Mouse (Mus musculus): ENCODE measurements around the gene Dapk2. TPM values are rescaled to one million over a fixed set of nuclear protein-coding genes. Genes with fewer than 3 reads are reported as not detected.

Dapk2 gene
- total RNA-seq, 2 experiments from 2014 or later, result 1.6 to 2.6 TPM

DNA sequence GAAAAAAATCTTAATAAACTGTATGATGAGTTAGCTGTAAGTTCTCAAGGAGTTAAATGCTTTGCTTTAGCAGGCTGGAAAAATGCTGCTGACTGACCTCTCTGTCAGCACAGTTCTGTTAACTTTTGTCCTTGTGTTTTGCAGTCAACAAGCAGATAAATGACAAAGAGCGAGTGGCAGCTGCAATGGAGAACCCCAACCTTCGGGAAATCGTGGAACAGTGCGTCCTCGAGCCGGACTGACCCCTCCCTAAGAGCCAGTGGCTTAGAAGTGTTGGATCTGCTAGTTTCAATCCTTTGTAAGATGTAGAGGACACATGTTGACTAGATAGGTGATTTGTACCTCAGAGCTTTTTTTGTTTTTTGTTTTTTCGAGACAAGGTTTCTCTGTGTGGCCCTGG, 19.8 kb upstream of the Dapk2 start:
- ATAC-seq (ENCODE audit: poor library complexity, severe bottlenecking), result no peak

DNA sequence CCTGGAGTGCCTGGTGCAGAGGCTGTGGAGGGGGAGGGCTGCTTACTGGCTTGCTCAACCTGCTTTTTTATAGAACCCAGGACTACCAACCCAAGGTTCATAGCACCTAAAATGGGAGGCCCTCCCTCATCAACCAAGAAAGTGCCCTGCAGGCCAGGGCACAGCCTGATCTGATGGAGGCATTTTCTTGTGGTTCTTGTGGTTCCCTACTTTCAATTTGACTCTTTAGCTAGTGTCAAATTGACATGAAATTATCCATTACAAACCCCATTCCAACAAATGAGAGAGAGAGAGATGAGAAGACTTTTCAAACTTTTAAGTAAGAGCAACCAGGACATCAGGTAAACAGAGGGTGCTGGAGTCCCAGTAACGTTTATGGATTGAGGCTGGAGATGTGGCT, 15.8 kb upstream of the Dapk2 start:
- ATAC-seq (ENCODE audit: poor library complexity, severe bottlenecking), result no peak

DNA sequence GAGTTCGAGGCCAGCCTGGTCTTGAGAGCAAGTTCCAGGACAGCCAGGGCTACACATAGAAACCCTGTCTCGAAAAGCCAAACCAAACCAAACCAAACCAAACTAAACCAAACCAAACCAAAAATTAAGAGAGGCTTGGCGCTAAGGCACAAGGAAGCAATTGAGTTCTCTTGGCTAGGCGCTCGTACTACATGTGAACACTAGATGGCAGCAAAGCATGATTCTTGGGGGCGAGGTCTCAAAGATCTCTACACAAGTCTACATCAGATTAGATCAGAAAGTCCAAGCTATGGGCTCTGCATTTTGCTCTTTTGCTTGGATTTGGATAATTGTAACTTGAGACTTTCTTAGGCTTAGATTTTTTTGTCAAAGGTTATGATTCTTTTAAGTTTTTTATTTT, 13.8 kb upstream of the Dapk2 start:
- ATAC-seq (ENCODE audit: poor library complexity, severe bottlenecking), result peak; percentile 88

DNA sequence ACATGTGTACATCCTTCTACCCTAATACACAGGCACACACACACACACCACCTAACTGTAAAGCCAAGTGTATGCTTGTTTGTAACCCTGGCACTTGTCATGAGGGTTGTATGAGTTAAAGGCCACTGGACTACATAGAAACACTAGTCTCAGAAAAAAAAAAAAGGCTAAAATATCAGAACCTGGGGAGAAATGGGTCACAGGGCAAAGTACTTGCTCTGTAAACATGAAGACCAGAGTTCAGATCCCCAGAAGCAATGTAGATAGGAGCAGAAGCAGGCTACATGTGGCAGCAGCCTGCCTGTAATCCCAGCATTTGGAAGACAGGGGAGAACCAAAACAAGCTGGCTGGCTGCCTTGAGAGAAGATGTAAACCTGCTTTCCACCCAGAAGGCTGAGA, 11.9 kb upstream of the Dapk2 start:
- no peak for ATAC-seq (ENCODE audit: poor library complexity, severe bottlenecking)

DNA sequence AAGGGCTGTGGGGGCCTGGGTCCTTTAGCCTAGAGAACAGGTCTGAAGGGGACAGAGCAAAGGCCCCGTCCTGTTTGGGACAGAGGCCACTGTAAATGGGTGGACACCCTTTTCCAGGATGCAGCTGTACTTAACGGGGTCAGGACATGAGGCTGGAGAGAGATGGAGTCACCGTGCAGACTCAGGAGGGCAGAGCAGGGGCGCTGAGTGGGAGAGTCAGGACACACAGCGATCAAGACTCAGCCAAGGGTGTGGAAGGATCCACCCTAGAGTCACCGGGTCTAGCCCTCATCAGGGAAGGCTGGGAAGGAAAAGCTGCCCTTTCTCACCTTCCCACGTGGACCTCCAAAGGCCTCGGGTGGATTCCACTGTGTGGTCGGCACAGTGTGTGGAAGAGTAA, 6.0 kb upstream of the Dapk2 start:
- ATAC-seq (ENCODE audit: poor library complexity, severe bottlenecking), result no peak

DNA sequence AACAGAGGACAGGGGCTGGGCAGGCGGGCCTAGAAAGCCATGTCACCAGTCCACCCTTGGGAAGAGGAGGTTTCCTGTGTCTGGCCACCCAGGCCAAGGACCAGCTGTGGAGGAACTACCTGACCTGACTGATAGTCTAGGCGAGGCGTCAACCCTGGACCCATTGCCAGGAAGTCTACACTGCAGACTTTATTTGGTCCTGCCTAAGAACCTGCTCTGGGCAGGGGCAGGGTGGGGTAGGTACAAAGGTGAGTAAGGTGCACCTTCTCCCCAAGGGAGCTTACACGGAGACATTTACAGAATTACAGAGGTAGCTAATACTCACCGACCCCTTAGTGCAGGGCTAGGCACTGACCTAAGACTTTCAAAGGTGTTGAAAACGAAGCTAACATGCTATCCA, 4.4 kb upstream of the Dapk2 start:
- no peak for ATAC-seq (ENCODE audit: poor library complexity, severe bottlenecking)

DNA sequence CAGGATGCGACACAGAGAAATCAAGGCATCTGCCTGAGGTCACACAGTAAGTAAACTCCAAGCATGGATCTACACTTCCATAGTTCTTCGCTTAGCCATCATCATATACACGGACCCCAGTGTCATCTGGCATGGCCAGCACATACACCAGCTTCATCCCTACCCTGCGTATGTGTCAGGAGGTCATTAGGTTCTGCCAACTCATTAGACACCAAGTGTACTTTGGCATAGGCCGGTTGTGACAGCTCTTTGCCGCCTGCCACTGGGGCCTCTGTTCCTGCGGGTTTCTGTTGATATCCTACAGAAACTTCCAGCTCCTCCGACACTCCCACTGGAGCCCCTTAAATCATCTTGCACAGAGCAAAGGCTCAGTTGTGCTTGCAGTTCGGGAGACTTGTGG, 4.0 kb upstream of the Dapk2 start:
- no peak for ATAC-seq (ENCODE audit: poor library complexity, severe bottlenecking)

DNA sequence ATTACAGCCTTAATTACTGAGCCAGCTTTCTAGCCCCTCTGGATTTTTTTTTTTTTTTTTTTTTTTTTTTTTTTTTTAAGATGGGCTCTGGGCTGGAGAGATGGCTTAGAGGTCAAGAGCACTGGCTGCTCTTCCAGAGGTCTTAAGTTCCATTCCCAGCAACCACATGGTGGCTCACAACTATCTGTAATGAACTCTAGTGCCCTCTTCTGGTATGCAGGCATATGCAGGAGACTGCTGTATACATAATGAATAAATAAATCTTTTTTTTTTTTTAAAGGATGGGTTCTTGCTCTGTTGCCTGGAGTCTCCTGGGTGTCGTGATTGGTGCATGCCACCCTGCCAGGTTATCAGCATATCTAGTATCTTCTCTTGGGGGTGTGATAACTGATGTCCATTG, 2.5 kb upstream of the Dapk2 start:
- no peak for ATAC-seq (ENCODE audit: poor library complexity, severe bottlenecking)

DNA sequence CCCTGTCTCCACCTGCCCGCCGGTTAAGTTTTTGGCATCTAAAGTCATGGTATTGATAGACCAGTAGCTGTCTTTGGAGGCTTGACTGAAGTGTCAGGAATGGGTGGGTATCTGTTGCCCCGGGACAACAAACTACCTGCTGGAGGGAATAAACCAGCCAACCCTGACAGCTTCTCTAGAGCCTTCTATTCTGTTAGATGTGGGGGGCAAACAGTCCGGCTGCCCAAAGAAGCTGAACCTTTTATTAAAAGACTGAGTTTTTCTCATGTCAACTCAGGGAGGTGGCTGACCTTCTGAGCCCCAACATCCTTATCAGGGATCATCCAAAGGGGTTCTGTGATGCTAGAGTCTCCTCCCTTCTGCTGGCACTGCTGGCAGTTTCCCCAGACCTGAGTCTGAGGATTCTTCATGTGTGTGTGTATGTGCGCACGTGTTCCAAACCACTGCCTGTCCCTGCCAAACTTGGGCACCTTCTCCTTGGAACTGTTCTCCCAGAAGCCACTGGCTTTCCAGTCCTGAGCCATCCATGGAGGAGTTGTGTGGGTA, 935 bp downstream of the Dapk2 start:
- no peak for ATAC-seq (ENCODE audit: poor library complexity, severe bottlenecking)

DNA sequence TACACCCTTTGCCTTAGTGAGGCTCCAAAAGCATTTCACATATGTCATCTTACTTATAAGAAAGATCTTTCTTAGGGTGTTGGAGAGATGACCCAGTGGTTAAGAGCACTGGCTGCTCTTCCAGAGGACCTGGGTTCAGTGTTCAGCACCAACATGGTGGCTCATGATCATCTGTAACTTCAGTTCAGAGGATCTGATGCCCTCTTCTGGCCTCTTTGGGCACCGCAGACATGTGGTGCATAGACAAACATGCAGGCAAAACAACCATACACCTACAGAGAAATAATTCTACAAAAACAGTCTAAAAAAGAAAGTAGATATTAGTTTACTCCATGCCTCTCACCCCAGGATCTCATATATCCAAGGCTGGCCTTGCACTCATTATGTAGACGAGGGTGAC, 2.1 kb downstream of the Dapk2 start:
- ATAC-seq (ENCODE audit: poor library complexity, severe bottlenecking), result no peak

DNA sequence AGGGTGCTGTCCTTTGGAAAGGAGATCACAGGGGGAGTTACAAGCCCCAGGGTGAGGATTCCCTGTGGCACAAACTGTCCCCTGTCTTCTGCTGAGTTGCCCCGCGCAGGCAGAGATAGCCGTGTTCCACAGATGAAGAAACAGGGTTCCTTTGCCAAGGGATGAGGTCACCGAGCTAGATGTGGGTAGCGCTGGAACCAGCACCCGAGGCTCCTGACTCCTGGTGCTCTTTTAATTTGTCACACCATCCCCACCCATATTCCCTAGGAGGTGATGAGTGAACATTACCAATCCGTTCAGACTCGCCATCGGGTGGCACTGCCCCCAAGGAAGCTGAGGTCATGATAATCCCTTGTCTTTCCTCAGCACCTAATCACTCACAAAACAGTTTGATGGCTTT, 5.0 kb downstream of the Dapk2 start:
- ATAC-seq (ENCODE audit: poor library complexity, severe bottlenecking), result no peak

DNA sequence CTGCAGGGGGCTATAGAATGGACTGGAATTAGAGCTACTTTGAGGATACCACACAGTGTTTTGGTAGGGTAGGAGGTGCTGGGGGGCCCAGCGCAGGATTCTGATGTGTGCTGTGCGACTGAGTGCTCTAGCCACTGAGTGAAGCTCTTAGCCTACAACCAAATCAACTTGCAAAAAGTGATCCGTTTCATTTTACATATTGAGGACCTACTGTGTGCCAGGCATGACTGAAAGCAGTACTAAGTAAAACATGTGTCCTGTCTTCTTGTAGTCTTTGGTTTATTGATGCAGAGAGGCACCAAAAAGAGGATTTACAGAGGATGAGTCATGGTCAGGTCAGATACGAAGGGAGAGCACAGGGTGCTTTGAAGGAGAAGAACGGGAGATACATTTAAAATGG, 9.2 kb downstream of the Dapk2 start:
- ATAC-seq (ENCODE audit: poor library complexity, severe bottlenecking), result no peak

DNA sequence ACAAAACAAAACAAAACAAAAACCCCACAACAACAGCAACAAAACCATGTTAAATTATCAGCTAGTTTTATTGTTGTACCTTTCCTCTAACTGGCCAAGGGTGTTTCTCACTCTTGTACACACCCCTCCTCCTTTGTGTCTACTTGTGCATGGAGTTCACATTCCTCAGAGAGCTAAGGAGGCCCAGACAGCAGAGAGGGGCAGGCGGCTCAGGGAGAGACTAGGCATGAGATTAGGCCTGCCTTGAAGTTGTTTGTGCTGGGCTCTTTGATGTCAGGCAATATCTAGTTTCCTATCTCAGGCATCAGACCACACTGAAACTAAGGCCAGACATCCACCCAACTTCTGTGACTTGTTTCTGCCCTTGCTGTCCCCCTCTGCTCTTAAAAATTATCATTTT, 10.2 kb downstream of the Dapk2 start:
- no peak for ATAC-seq (ENCODE audit: poor library complexity, severe bottlenecking)

DNA sequence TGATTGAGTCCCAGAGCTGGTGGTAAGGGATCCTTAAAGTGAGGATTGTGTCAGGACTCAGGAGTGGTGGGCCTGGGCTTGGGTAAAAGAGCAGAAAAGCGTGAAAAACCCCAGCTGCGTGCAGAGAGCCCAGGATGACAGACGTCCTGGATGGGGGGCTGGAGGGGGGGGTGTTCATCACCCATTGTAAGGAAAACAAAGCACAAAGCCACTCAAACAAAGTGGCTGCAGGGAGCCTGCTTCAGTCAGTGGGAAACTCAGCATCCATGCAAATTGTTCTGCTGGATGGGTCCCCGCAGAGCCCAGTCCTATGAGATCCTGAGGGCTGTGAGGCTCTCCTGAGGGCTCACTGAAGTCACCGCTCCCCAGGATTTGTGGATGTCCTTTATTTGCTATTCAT, 12.5 kb downstream of the Dapk2 start:
- no peak for ATAC-seq (ENCODE audit: poor library complexity, severe bottlenecking)

DNA sequence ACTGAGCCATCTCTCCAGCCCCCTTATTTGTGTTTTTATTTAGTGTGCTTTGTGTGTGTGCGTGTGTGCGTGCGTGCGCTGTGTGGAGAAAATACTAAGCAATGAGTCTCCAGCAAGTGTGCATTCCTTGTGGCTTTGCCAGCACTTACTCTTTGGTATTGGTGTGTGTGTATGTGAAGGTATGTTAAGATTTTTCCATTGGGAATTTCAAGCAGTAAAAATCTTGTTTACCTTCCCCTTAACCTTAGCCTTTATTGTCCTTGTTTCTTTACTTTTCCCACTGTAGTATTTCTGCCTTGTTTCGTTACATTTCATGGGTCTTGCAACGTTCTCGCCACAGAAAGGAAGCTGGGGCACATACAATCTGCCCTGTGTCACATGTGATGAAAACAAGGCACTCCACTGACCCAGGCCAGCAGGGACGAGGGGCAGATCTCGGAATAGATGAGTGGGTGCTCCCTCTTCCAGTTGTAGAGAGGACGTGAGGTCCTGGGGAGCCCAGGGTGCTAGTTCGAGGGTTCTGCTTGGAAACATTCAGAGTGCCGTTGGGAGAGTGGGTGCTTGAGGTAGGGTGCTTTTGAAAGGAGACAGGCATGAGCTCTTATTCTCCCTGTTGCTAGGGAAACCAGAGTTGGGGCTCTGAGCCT, 13.4 kb downstream of the Dapk2 start:
- no peak for ATAC-seq (ENCODE audit: poor library complexity, severe bottlenecking)

DNA sequence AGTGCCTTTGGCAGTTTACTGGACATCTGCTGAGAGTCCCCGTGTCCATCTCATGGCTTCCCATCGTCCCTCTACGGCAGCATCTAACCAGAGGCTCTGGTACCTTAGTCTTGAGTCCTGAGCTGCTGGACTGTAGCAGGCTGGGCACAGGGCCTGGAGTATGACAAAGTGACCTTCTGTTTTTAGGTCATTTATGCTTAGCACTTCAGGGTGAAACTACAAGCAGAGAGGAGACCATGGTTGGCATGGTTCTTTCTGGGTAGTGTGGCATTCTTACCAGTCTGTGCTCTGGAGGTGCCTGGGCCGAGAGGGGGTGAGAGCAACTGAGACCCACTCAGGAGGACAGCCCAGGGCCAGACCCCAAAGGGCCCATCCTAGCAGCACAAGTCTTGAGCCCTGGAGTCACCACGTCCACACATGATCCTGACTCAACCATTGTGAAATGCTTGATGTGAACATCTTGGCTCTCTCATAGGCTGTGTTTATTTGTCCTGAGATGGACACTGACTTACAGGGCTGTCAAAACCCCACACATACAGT, 15.4 kb downstream of the Dapk2 start:
- no peak for ATAC-seq (ENCODE audit: poor library complexity, severe bottlenecking)

DNA sequence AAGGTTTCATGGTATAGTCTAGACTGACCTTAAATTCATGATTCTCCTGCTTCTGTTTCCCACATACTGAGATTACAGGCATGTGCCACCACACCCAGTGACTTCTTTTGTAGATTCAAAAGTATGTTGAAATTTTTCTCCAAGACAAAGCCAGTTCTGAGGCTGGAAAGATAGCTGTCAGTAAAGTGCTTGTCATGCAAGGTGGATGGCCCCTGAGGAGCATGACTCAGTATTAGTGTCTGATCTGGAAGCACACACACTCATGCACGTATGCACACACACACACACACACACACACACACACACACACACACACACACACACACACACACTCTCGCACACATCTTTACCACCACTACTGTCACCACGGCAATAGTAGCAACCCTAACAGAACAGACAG, 17.0 kb downstream of the Dapk2 start:
- ATAC-seq (ENCODE audit: poor library complexity, severe bottlenecking), result no peak

DNA sequence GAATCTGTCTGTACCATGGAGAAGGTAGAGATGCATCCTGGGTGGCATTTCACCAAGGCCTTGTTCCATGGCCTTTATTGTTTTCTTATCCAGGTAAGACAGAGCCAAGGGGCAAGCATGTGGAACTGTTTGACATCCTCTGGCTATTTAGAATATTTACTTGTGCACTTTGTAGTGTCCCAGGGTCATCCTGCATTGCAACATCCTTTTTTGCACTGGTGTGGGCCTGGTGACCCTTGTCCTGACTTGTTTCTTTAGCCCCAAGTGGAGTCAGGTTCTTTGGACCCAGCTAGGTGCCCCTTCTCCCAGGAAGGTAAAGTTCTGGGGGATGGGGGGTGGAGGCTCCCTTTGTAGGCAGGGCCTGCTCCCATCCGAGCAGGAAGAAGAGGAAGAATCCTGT, 20.0 kb downstream of the Dapk2 start:
- no peak for ATAC-seq (ENCODE audit: poor library complexity, severe bottlenecking)

DNA sequence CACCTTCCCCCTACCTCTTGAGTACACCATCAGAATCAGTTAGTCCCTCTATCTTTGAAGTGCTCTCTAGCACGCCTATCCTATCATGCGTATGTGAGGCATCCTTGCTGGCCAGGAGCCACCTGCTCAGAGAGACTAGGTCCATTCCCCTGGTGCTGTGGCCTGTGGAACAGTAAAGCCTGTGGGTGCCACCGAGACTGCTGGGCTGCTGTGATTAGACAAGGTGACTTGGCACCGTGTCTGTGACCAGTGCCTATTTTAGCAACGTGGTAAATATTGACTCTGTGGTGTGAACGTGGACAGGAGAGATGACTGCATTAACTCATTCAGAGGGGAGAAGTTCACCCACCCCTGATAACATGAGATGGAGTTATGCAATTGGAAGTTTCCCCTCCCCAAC, 21.8 kb downstream of the Dapk2 start:
- no peak for ATAC-seq (ENCODE audit: poor library complexity, severe bottlenecking)

DNA sequence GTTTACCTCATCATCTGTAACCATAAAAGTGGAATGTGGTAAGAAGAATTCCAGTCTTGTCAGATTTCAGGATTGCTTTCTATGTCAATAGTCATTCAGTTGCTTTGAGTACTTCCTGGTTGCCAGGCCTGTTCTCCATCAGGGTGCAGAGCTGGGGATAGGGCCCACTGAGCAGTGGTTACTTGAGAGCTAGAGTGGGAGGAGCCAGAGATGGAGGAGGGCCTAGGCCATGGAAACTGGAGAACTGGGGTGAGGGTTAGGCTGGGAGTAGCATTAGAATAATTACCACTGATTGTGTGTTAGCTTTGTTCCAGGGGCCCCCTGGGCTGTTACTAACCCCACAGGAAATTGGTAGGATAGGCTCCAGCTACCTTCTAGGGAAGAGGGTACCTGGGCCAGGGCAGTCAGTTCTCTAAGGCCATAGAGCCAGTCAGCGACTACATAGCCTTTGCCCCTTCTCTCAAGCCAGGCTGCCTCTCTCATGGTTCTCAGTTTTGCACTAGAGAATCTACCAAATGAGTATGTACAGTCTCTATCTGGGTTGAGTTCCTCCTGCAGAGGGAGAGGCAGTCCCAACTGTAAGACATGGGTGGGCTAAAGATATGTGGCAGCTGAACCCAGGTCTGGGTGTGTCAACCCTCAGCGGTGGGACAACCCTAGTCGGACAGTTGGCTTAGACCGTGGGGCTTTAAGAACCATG, 23.3 kb downstream of the Dapk2 start:
- ATAC-seq (ENCODE audit: poor library complexity, severe bottlenecking), result no peak

DNA sequence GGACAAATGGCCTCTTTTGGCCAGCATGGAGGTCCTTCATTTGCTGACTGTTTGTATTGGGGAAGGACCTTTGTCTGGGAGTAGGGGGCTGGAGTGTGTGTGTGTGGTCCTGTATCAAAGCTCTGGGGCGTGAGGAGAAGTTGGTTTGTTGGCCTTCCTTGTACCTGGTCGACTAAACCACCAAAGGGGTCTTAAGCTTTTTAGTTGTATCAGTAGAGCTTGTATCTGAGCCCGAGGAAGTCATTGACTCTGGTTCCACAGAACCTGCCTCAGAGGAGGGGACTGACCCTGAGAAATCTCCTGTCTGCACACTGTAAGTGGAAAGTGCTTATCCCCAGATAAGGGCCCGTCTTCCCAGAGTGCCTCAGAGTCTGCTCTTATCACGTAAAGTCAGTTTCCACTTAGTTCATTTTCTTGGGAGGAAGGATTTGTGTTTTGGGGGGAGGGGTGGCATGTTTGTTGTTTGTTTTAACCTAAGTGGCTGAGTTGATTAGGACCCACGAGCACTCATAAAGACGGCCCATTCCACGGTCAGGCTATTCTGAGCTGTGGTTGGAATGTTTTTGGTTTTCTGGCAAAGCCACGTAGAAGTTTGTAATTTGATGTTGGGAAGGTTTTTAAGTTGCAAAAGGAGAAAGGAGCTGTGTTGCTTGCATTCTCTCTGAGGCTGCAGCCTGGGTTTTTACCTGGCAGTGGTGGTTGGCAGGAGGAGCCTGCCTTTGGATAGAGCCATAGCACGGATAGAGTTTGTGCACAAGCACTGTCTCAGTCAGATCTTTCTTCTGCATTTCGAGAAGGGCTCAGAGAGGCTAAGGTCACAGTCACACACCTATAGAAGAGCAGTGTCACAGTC, 24.0 kb downstream of the Dapk2 start:
- ATAC-seq (ENCODE audit: poor library complexity, severe bottlenecking), result no peak

DNA sequence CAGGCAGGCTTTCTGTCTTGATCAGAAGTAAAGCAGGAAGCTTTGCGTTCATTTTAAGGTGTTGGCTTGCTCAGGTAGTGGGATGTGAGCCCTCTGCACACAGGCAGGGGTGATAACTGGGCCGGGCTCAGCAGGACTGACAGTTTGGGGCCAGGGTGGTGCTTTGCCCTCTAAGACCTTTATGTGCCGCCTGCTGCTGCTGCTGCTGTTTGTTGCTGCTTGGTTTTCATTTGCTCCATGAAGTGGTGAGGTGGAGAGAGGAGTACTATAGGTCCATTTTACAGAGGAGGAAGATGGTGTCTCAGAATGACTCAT, 24.6 kb downstream of the Dapk2 start:
- ATAC-seq (ENCODE audit: poor library complexity, severe bottlenecking), result no peak

All from megakaryocyte, adult 5-6 weeks (primary cell).